Mouse (Mus musculus): Measurements from ENCODE around the gene Nkx1-1. TPM values are rescaled to one million over a fixed set of nuclear protein-coding genes. Genes with fewer than 3 reads are reported as not detected.

Gene Nkx1-1
- polyA plus RNA-seq, 1 experiment, result not detected

DNA sequence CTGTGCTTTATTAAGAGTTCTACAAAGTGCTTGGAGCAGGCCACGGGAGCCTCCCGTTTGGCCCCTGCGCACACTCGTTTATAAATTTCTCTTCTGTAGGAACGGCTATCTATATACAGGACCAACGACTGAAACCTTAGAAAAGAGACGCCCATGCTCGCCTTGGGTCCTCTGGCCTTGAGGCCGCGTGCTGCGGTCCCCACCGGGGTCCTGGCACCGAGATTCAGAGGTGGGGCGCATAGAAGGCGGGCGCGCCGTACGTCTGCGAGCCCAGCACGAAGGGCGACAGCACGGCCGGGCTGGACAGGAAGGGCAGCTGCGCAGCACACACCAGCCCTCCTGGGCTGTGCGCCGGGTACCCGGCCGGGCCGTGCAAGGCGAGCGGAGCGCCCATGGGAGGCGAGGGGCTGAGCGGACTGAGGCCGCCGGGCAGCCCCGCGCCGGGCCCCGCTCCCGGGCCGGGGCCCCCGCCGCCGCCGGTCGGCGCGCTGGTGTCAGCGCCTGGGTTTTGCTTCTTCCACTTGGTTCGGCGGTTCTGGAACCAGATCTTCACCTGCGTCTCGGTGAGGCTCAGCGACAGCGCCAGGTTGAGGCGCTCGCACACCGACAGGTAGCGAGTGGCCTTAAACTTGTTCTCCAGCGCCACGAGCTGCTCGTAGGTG is 3.1 kb downstream of the Nkx1-1 start:
- no peak for TF ChIP-seq FOSL1 (IDR thresholded peaks at IDR 0.05; ENCODE audit: insufficient read depth, low read length, poor library complexity, severe bottlenecking)
- TF ChIP-seq CEBPB (IDR thresholded peaks at IDR 0.05; ENCODE audit: low read depth), result no peak
- no peak for TF ChIP-seq MAX (IDR thresholded peaks at IDR 0.05)
- no peak for TF ChIP-seq MYOD1 (IDR thresholded peaks at IDR 0.05; ENCODE audit: control insufficient read depth, insufficient read length, low read depth)
- no peak for TF ChIP-seq MYOG (IDR thresholded peaks at IDR 0.05; ENCODE audit: control insufficient read depth, extremely low read depth, insufficient read length)
- no peak for TF ChIP-seq USF1 (IDR thresholded peaks at IDR 0.05; ENCODE audit: low read depth)
- no peak for TF ChIP-seq CTCF (IDR thresholded peaks at IDR 0.05; ENCODE audit: control insufficient read depth, insufficient read depth, insufficient read length)
- H3K36me3 ChIP-seq (ENCODE audit: control insufficient read depth, insufficient read depth), result no peaks in the 10 kb centered on the region
- no peaks in the 10 kb centered on the region for H3K79me2 ChIP-seq (ENCODE audit: control insufficient read depth, insufficient read depth)
- H3K27me3 ChIP-seq (ENCODE audit: control insufficient read depth, insufficient read depth, insufficient read length), result peaks cover 85% of the 10 kb centered on the region
- H3K4me3 ChIP-seq (ENCODE audit: insufficient read depth, poor library complexity, severe bottlenecking), result no peak overlapping the region
- no peak overlapping the region for H3ac ChIP-seq (ENCODE audit: control insufficient read depth, insufficient read length, low read depth)
- H3K79me3 ChIP-seq (ENCODE audit: low read depth), result no peaks in the 10 kb centered on the region

DNA sequence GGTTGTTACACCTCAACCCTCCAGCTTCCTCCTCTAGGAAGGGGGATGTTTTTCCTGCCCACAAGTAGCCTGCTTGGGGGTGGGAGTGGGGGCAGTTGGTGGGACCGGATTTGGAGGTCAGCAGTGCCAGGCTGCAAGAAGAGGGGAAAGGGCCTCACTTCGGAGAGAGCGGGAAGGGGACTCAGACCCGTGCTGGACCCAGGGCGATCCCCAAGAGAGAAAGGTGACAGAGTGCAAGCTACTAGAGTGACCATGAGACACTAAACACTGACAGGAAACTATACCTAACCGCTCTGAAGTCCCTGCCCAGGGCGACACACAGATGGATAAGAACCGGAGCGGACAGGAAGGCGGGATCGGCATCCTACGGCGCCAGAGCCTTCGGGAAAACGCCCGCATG is 3.7 kb downstream of the Nkx1-1 start:
- Histone ChIP-seq H3K79me2 (ENCODE audit: control insufficient read depth, insufficient read depth) (no peaks in the 10 kb centered on the region), H3K4me3 (ENCODE audit: insufficient read depth, poor library complexity, severe bottlenecking) (no peak overlapping the region), H3K36me3 (ENCODE audit: control insufficient read depth, insufficient read depth) (no peaks in the 10 kb centered on the region), H3K79me3 (ENCODE audit: low read depth) (no peaks in the 10 kb centered on the region), H3K27me3 (ENCODE audit: control insufficient read depth, insufficient read depth, insufficient read length) (peaks cover 86% of the 10 kb centered on the region), H3ac (ENCODE audit: control insufficient read depth, insufficient read length, low read depth) (no peak overlapping the region)
- no peak for TF ChIP-seq CEBPB (IDR thresholded peaks at IDR 0.05; ENCODE audit: low read depth)
- no peak for TF ChIP-seq MAX (IDR thresholded peaks at IDR 0.05)
- TF ChIP-seq MYOG (IDR thresholded peaks at IDR 0.05; ENCODE audit: control insufficient read depth, extremely low read depth, insufficient read length), result no peak
- TF ChIP-seq CTCF (IDR thresholded peaks at IDR 0.05; ENCODE audit: control insufficient read depth, insufficient read depth, insufficient read length), result no peak
- no peak for TF ChIP-seq FOSL1 (IDR thresholded peaks at IDR 0.05; ENCODE audit: insufficient read depth, low read length, poor library complexity, severe bottlenecking)
- TF ChIP-seq MYOD1 (IDR thresholded peaks at IDR 0.05; ENCODE audit: control insufficient read depth, insufficient read length, low read depth), result no peak
- TF ChIP-seq USF1 (IDR thresholded peaks at IDR 0.05; ENCODE audit: low read depth), result no peak

DNA sequence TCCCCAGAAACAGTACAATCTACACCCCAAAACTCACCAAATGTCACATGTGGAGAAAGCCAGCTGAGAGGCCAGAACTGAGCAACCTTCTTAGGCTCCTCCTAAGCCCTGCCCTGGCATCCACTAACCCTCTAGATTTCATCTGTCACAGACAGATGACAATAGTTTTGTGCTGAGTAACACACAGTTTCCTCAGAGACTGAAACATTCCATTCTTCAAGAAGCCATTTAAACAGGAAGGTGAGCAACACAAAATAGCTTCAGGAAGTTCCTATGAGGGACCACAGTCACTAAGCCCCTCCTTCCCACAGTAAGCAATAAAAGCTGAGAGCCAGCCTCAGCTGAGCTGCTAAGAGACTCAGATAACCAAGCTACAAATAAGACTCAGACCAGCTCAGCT is 6.3 kb downstream of the Nkx1-1 start:
- Histone ChIP-seq H3K27me3 (ENCODE audit: control insufficient read depth, insufficient read depth, insufficient read length) (peaks cover 63% of the 10 kb centered on the region), H3K4me3 (ENCODE audit: insufficient read depth, poor library complexity, severe bottlenecking) (no peak overlapping the region), H3K36me3 (ENCODE audit: control insufficient read depth, insufficient read depth) (no peaks in the 10 kb centered on the region), H3K79me2 (ENCODE audit: control insufficient read depth, insufficient read depth) (no peaks in the 10 kb centered on the region), H3ac (ENCODE audit: control insufficient read depth, insufficient read length, low read depth) (no peak overlapping the region), H3K79me3 (ENCODE audit: low read depth) (no peaks in the 10 kb centered on the region)
- TF ChIP-seq MYOG (IDR thresholded peaks at IDR 0.05; ENCODE audit: control insufficient read depth, extremely low read depth, insufficient read length) (no peak), CTCF (IDR thresholded peaks at IDR 0.05; ENCODE audit: control insufficient read depth, insufficient read depth, insufficient read length) (no peak)

DNA sequence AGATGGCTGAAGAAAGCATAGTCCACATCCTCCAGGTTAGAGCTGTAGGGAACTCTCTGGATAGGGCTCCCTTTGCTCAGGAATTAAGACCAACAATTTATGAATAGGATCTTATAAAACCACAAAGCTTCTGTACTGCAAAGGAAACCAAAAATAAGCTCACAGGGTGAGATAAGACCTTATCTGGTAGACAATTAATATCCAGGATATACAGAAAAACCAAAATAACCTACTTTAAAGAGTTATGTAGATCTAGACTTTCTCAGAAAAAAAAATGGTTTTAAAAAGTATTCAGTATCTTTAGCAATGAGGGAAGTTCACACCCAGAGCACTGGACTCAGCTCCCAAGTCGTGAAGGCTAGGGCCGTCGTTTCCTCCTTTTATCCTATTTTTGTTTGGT is 13.5 kb downstream of the Nkx1-1 start:
- Histone ChIP-seq H3K36me3 (ENCODE audit: control insufficient read depth, insufficient read depth) (no peaks in the 10 kb centered on the region), H3K79me3 (ENCODE audit: low read depth) (no peaks in the 10 kb centered on the region), H3K4me3 (ENCODE audit: insufficient read depth, poor library complexity, severe bottlenecking) (no peak overlapping the region), H3K79me2 (ENCODE audit: control insufficient read depth, insufficient read depth) (no peaks in the 10 kb centered on the region), H3ac (ENCODE audit: control insufficient read depth, insufficient read length, low read depth) (no peak overlapping the region), H3K27me3 (ENCODE audit: control insufficient read depth, insufficient read depth, insufficient read length) (peaks cover 5% of the 10 kb centered on the region)
- TF ChIP-seq FOSL1 (IDR thresholded peaks at IDR 0.05; ENCODE audit: insufficient read depth, low read length, poor library complexity, severe bottlenecking) (no peak), MYOD1 (IDR thresholded peaks at IDR 0.05; ENCODE audit: control insufficient read depth, insufficient read length, low read depth) (no peak), MAX (IDR thresholded peaks at IDR 0.05) (no peak), MYOG (IDR thresholded peaks at IDR 0.05; ENCODE audit: control insufficient read depth, extremely low read depth, insufficient read length) (no peak), USF1 (IDR thresholded peaks at IDR 0.05; ENCODE audit: low read depth) (no peak), CEBPB (IDR thresholded peaks at IDR 0.05; ENCODE audit: low read depth) (no peak), CTCF (IDR thresholded peaks at IDR 0.05; ENCODE audit: control insufficient read depth, insufficient read depth, insufficient read length) (no peak)

DNA sequence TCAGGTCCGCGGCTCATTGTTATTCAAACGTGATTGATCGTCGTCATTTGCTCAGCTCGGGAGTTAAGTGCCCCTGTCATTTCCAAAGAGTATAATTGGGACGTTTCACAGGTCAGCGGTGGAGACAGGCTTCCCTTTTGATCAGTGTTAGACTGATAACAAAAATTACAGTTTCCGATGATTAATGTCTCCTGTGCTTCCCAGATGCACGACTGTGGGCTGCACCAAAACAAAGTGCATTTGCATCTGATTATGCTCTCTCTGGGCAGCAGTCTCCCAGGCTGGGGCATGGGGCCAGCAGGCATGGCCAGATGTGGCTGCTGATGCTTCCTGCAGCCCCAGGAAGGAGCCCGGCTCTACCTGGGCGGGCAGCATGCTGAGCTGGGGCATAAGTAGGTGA is 33.0 kb downstream of the Nkx1-1 start:
- no peaks in the 10 kb centered on the region for H3K27me3 ChIP-seq (ENCODE audit: control insufficient read depth, insufficient read depth, insufficient read length)
- no peak overlapping the region for H3K4me3 ChIP-seq (ENCODE audit: insufficient read depth, poor library complexity, severe bottlenecking)
- H3K79me3 ChIP-seq (ENCODE audit: low read depth), result no peaks in the 10 kb centered on the region
- H3K36me3 ChIP-seq (ENCODE audit: control insufficient read depth, insufficient read depth), result no peaks in the 10 kb centered on the region
- no peak overlapping the region for H3ac ChIP-seq (ENCODE audit: control insufficient read depth, insufficient read length, low read depth)
- TF ChIP-seq MYOD1 (IDR thresholded peaks at IDR 0.05; ENCODE audit: control insufficient read depth, insufficient read length, low read depth), result no peak
- TF ChIP-seq USF1 (IDR thresholded peaks at IDR 0.05; ENCODE audit: low read depth), result no peak
- TF ChIP-seq MAX (IDR thresholded peaks at IDR 0.05), result no peak
- TF ChIP-seq CTCF (IDR thresholded peaks at IDR 0.05; ENCODE audit: control insufficient read depth, insufficient read depth, insufficient read length), result no peak
- no peak for TF ChIP-seq MYOG (IDR thresholded peaks at IDR 0.05; ENCODE audit: control insufficient read depth, extremely low read depth, insufficient read length)
- no peak for TF ChIP-seq FOSL1 (IDR thresholded peaks at IDR 0.05; ENCODE audit: insufficient read depth, low read length, poor library complexity, severe bottlenecking)
- no peak for TF ChIP-seq CEBPB (IDR thresholded peaks at IDR 0.05; ENCODE audit: low read depth)
- H3K79me2 ChIP-seq (ENCODE audit: control insufficient read depth, insufficient read depth), result no peaks in the 10 kb centered on the region

DNA sequence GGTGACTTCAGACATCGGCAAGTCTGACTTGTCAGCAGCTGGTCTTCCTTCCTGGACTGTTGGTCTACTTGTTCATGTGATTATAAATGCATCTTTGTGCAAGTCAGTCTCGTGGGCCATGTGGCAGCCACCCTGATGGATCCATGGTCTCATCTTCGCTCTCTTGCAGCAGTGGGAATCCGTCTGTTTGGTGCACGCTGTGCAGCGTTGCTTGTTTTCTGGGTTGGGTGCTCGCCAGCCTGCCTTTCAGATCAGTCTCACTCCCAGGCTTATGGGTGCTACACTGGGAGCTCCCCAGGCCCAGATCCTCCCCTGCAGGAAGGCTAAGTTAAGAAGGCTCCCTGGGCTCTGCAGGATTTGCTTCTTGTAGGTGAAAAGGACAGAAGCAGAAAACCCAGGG is 36.9 kb downstream of the Nkx1-1 start:
- Histone ChIP-seq H3K4me3 (ENCODE audit: insufficient read depth, poor library complexity, severe bottlenecking) (no peak overlapping the region), H3K27me3 (ENCODE audit: control insufficient read depth, insufficient read depth, insufficient read length) (no peaks in the 10 kb centered on the region), H3K36me3 (ENCODE audit: control insufficient read depth, insufficient read depth) (no peaks in the 10 kb centered on the region), H3K79me2 (ENCODE audit: control insufficient read depth, insufficient read depth) (no peaks in the 10 kb centered on the region), H3ac (ENCODE audit: control insufficient read depth, insufficient read length, low read depth) (no peak overlapping the region), H3K79me3 (ENCODE audit: low read depth) (no peaks in the 10 kb centered on the region)
- TF ChIP-seq MYOG (IDR thresholded peaks at IDR 0.05; ENCODE audit: control insufficient read depth, extremely low read depth, insufficient read length), result no peak
- no peak for TF ChIP-seq CTCF (IDR thresholded peaks at IDR 0.05; ENCODE audit: control insufficient read depth, insufficient read depth, insufficient read length)
- no peak for TF ChIP-seq MYOD1 (IDR thresholded peaks at IDR 0.05; ENCODE audit: control insufficient read depth, insufficient read length, low read depth)
- TF ChIP-seq FOSL1 (IDR thresholded peaks at IDR 0.05; ENCODE audit: insufficient read depth, low read length, poor library complexity, severe bottlenecking), result no peak

Data from C2C12 (cell line).